Mouse (Mus musculus) left cerebral cortex, adult 11 months (tissue): ENCODE measurements around the gene Bag2.
A peak's percentile ranks its signal among the peaks of the same experiment; 100 is the strongest.
"Not testable (repeated sequence)": the region's sequence is repeated elsewhere in the genome, so short reads cannot be mapped to it uniquely, and the experiment has no call there.

ENCODE experiments used
- DNase-seq: peaks from one replicate; pipeline ENCODE4 v3.0.0; 2022; ENCODE audit warnings: low spot score

Gene Bag2

GRCm38 (mm10) chr1:33749709-33750108, 7.9 kb downstream of the Bag2 start:
- not testable (repeated sequence) for DNase-seq

GRCm38 (mm10) chr1:33749109-33749508, 8.5 kb downstream of the Bag2 start:
- no peak for DNase-seq

- DNase-seq = no peak
These were observed 11.7 kb downstream of the Bag2 start for GRCm38 (mm10) chr1:33745901-33746300.

GRCm38 (mm10) chr1:33744815-33745214, 12.8 kb downstream of the Bag2 start:
- DNase-seq = not testable (repeated sequence)

- DNase-seq = no peak
These were observed 14.7 kb downstream of the Bag2 start for GRCm38 (mm10) chr1:33742903-33743302.

GRCm38 (mm10) chr1:33739302-33739701, 18.3 kb downstream of the Bag2 start:
- peak; percentile 75 for DNase-seq

GRCm38 (mm10) chr1:33738681-33739278, 18.8 kb downstream of the Bag2 start:
- DNase-seq = no peak

GRCm38 (mm10) chr1:33738281-33738680, 19.3 kb downstream of the Bag2 start:
- DNase-seq = no peak

- DNase-seq = no peak
These were observed 23.5 kb downstream of the Bag2 start for GRCm38 (mm10) chr1:33734001-33734685.

- DNase-seq = no peak
These were observed 24.6 kb downstream of the Bag2 start for GRCm38 (mm10) chr1:33733044-33733443.

GRCm38 (mm10) chr1:33725086-33725485, 32.5 kb downstream of the Bag2 start:
- no peak for DNase-seq

GRCm38 (mm10) chr1:33724516-33724915, 33.1 kb downstream of the Bag2 start:
- DNase-seq = no peak

GRCm38 (mm10) chr1:33721020-33721419, 36.6 kb downstream of the Bag2 start:
- DNase-seq = no peak

- peak; percentile 12 for DNase-seq
These were observed 37.4 kb downstream of the Bag2 start for GRCm38 (mm10) chr1:33720231-33720630.

GRCm38 (mm10) chr1:33719733-33720225, 37.8 kb downstream of the Bag2 start, which contains the start of gene Rab23:
Rab23 (plus strand) TSS chr1:33719887.
- DNase-seq = peak; percentile 80

GRCm38 (mm10) chr1:33717636-33718035, 40.0 kb downstream of the Bag2 start:
- DNase-seq = no peak

GRCm38 (mm10) chr1:33714796-33715195, 42.8 kb downstream of the Bag2 start:
- DNase-seq = no peak

- no peak for DNase-seq
These were observed 45.6 kb downstream of the Bag2 start for GRCm38 (mm10) chr1:33712026-33712425.

- no peak for DNase-seq
These were observed 48.0 kb downstream of the Bag2 start for GRCm38 (mm10) chr1:33709615-33710014.

GRCm38 (mm10) chr1:33701244-33701643, 56.4 kb downstream of the Bag2 start:
- no peak for DNase-seq

GRCm38 (mm10) chr1:33696016-33696415, 61.6 kb downstream of the Bag2 start:
- no peak for DNase-seq
